Mouse (Mus musculus): ENCODE results near the gene Senp7. TPM values are rescaled to one million over a fixed set of nuclear protein-coding genes. Genes with fewer than 3 reads are reported as not detected.

Gene Senp7
- total and polyA plus RNA-seq, 3 experiments = 2.9 to 15.6 (median 14.4) TPM

DNA sequence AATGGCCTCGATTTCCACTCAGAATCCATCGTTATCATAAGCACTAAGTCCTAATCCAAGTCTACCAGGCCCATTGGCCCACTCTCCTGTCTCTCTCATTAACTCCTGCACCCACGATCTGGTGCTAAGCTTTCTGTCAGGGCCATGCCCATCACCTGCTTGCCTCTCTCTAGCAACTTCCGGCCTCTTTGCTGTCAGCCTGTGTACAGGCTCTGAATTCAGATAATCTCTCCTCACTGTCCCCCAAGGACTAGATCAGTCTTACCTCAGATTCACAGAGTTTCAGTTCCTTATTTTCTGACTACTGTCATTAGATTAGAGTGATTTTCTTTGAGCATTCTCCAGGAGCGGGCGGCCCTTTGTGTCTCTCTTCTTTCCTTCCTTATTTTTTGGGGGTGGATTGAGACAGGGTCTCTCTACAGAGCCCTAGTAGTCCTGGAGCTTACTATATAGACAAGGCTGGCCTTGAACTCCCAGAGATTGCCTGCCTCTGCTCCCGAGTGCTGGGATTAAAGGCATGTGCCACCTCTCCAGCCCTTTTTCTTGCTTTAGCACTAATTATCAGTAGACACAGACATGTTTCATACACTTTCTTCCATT lies 14.0 kb downstream of the Senp7 start:
- intact Hi-C loops (cut with DNase I) = no loop called here
- Histone ChIP-seq H3K4me3 (no peak overlapping the region), H3K4me1 (ENCODE audit: control insufficient read depth, insufficient read depth, low read length) (peaks cover 1% of the 10 kb centered on the region; the same call in 1 of the 2 replicates), H3K27me3 (ENCODE audit: control insufficient read depth, insufficient read depth, low read length) (no peaks in the 10 kb centered on the region), H3K79me2 (replicated peaks; ENCODE audit: control insufficient read depth, insufficient read depth, low read length) (no peaks in the 10 kb centered on the region), H3K9ac (ENCODE audit: low read depth, low read length) (no peak overlapping the region), H3K27ac (no peak overlapping the region), H3K36me3 (ENCODE audit: control insufficient read depth, insufficient read depth, low read length) (no peaks in the 10 kb centered on the region)
- no peak for DNase-seq
- TF ChIP-seq EP300 (IDR thresholded peaks at IDR 0.05; ENCODE audit: insufficient read depth, low read depth, low read length) (no peak), POLR2A (IDR thresholded peaks at IDR 0.05; ENCODE audit: insufficient read depth, low read depth, low read length) (no peak), CTCF (IDR thresholded peaks at IDR 0.05) (no peak)
- WGBS = 72% methylated on average over 7 of the region's 7 CpGs

DNA sequence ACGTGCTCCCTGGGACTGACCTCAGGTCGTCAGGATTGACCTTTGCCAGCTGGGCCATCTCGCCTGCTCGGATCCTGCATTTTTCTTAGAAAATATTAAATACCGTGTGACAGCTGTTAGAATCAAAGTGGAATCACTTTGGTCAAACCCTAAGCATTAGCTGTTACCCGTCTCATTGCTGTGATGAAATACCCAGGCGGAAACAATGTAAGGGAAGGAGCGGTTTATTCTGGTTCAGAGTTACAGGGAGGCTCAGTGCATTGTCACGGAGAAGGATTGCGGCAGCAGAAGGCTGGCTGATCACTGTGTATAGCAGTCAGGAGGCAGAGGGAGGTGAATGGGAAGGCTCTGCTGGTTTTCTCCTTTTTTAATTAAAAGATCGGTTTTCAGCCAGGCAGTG lies 14.8 kb downstream of the Senp7 start:
- no peak overlapping the region for H3K9ac ChIP-seq (ENCODE audit: low read depth, low read length)
- peaks cover 1% of the 10 kb centered on the region; the same call in 1 of the 2 replicates for H3K4me1 ChIP-seq (ENCODE audit: control insufficient read depth, insufficient read depth, low read length)
- H3K79me2 ChIP-seq (replicated peaks; ENCODE audit: control insufficient read depth, insufficient read depth, low read length) = no peaks in the 10 kb centered on the region
- DNase-seq = no peak
- intact Hi-C loops (cut with DNase I) = no loop called here
- no peak for TF ChIP-seq EP300 (IDR thresholded peaks at IDR 0.05; ENCODE audit: insufficient read depth, low read depth, low read length)
- TF ChIP-seq CTCF (IDR thresholded peaks at IDR 0.05) = no peak
- no peak for TF ChIP-seq POLR2A (IDR thresholded peaks at IDR 0.05; ENCODE audit: insufficient read depth, low read depth, low read length)
- 72% methylated on average over 11 of the region's 11 CpGs for WGBS
- H3K36me3 ChIP-seq (ENCODE audit: control insufficient read depth, insufficient read depth, low read length) = no peaks in the 10 kb centered on the region
- no peak overlapping the region for H3K4me3 ChIP-seq
- H3K27me3 ChIP-seq (ENCODE audit: control insufficient read depth, insufficient read depth, low read length) = no peaks in the 10 kb centered on the region
- H3K27ac ChIP-seq = no peak overlapping the region

- TF ChIP-seq EP300 (IDR thresholded peaks at IDR 0.05; ENCODE audit: insufficient read depth, low read depth, low read length) = no peak
- TF ChIP-seq CTCF (IDR thresholded peaks at IDR 0.05) = peak; percentile 79
- H3K27ac ChIP-seq = no peak overlapping the region
- H3K27me3 ChIP-seq (ENCODE audit: control insufficient read depth, insufficient read depth, low read length) = no peaks in the 10 kb centered on the region
- H3K4me3 ChIP-seq = peak overlapping the region; percentile 41
- WGBS = 4% methylated on average over 20 of the region's 20 CpGs
- intact Hi-C loops (cut with DNase I) = loop anchor here (1.0 to 2.0 kb wide), 2 partner anchors 100 to 113 kb away; no protein-coding TSS in a partner anchor
- peak overlapping the region; percentile 65 for H3K9ac ChIP-seq (ENCODE audit: low read depth, low read length)
- no peaks in the 10 kb centered on the region for H3K36me3 ChIP-seq (ENCODE audit: control insufficient read depth, insufficient read depth, low read length)
- H3K79me2 ChIP-seq (replicated peaks; ENCODE audit: control insufficient read depth, insufficient read depth, low read length) = no peaks in the 10 kb centered on the region
- H3K4me1 ChIP-seq (ENCODE audit: control insufficient read depth, insufficient read depth, low read length) = peaks cover 1% of the 10 kb centered on the region; the same call in 1 of the 2 replicates
- peak; percentile 50 to 63 for DNase-seq
Observed at GRCm38 (mm10) chr16:56064334-56064990, 16.3 kb downstream of the Senp7 start.

DNA sequence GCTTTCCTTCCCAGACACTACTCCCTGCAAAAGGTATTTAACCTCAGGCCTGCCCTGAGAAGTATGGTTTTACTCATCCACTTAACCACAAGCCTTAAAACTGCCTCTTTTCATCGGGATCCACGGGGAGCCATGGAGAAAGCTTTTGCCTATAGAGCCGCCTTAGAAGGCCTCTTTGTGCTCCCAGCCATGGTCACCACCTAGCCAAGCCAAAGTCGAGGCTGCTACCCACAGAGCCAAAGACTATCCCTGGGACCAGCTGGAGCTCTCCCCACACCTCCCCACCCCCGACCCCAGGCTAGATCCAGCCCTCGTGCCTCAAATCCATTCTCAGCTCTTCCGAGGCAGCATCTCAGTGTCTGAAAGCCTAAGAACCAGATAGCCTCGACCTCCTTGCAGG lies 18.0 kb downstream of the Senp7 start:
- Histone ChIP-seq H3K4me3 (no peak overlapping the region), H3K27me3 (ENCODE audit: control insufficient read depth, insufficient read depth, low read length) (no peaks in the 10 kb centered on the region), H3K27ac (no peak overlapping the region), H3K79me2 (replicated peaks; ENCODE audit: control insufficient read depth, insufficient read depth, low read length) (no peaks in the 10 kb centered on the region), H3K9ac (ENCODE audit: low read depth, low read length) (no peak overlapping the region), H3K36me3 (ENCODE audit: control insufficient read depth, insufficient read depth, low read length) (no peaks in the 10 kb centered on the region), H3K4me1 (ENCODE audit: control insufficient read depth, insufficient read depth, low read length) (peaks cover 1% of the 10 kb centered on the region; the same call in 1 of the 2 replicates)
- no peak for DNase-seq
- intact Hi-C loops (cut with DNase I) = no loop called here
- TF ChIP-seq POLR2A (IDR thresholded peaks at IDR 0.05; ENCODE audit: insufficient read depth, low read depth, low read length) (no peak), CTCF (IDR thresholded peaks at IDR 0.05) (no peak), EP300 (IDR thresholded peaks at IDR 0.05; ENCODE audit: insufficient read depth, low read depth, low read length) (no peak)
- WGBS = 51% methylated on average over 8 of the region's 8 CpGs

- no peak for DNase-seq
- intact Hi-C loops (cut with DNase I) = no loop called here
- Histone ChIP-seq H3K27ac (no peak overlapping the region), H3K4me3 (no peak overlapping the region), H3K9ac (ENCODE audit: low read depth, low read length) (no peak overlapping the region), H3K36me3 (ENCODE audit: control insufficient read depth, insufficient read depth, low read length) (no peaks in the 10 kb centered on the region), H3K79me2 (replicated peaks; ENCODE audit: control insufficient read depth, insufficient read depth, low read length) (no peaks in the 10 kb centered on the region), H3K4me1 (ENCODE audit: control insufficient read depth, insufficient read depth, low read length) (peaks cover 1% of the 10 kb centered on the region; the same call in 1 of the 2 replicates), H3K27me3 (ENCODE audit: control insufficient read depth, insufficient read depth, low read length) (no peaks in the 10 kb centered on the region)
- TF ChIP-seq CTCF (IDR thresholded peaks at IDR 0.05) = no peak
- no peak for TF ChIP-seq EP300 (IDR thresholded peaks at IDR 0.05; ENCODE audit: insufficient read depth, low read depth, low read length)
- no peak for TF ChIP-seq POLR2A (IDR thresholded peaks at IDR 0.05; ENCODE audit: insufficient read depth, low read depth, low read length)
- 81% methylated on average over 6 of the region's 6 CpGs for WGBS
Observed at GRCm38 (mm10) chr16:56068523-56069070, 20.5 kb downstream of the Senp7 start.
